Mouse (Mus musculus): ENCODE data around the gene Cbr2.

Cbr2 gene

DNA sequence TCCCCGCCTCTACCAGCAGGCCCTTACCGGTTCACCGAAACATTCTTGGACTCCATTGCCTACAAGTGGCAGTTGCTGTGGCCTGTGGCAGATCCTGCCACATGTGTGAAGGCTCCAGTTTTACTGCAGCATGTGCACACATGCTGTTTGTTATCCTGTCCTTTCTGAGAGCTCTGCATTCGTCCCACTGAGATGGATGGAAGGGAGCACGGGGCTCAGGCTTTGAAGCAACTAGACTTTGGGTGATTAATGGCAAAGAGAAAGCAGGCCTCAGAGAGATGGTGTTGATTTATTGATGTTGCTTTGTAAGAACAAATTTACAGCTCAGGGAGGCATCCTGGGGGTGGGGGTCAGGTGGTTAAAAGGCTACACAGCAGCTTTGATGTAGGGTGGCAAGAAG, 21.2 kb downstream of the Cbr2 start:
- no peak for DNase-seq

DNA sequence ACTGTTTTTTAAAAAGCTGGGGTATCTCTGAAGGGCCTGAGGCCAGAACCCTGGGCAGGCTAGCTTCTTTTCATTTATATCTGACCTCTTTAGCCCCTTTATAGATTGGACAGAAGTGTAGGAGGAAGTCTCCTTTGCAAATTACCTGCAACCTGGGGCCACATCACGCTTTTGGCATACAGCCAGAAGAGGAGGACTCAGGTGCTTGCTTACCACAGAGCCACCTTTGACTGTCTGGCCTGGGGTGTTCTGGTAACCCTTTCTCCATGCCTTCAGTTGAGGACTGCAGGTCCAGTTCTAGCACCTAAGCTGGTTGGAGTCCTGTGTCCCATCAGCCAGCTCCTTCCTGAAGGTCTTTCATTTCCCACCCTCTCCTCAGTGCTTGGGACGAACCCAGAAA, 22.4 kb downstream of the Cbr2 start:
- DNase-seq: no peak

DNA sequence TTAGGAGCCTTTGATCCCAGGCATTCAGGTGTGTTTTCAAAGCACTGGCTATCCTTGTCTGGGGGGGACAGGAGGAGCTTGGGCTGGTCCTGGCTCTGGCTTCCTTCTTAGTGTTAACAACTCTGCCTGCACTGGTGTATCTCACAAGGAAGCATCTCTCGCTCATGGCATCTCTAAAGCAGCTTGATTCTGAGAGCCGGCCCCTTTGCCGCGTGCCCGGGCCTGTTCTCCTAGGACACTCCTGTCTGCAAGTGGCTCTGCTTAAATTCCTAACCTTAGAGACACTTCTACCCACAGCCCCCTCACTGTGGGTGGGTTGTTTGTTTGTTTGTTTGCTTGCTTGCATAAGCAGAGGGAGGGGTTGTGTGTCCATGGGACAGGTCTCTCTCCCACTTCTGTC, 23.9 kb downstream of the Cbr2 start:
- no peak for DNase-seq

DNA sequence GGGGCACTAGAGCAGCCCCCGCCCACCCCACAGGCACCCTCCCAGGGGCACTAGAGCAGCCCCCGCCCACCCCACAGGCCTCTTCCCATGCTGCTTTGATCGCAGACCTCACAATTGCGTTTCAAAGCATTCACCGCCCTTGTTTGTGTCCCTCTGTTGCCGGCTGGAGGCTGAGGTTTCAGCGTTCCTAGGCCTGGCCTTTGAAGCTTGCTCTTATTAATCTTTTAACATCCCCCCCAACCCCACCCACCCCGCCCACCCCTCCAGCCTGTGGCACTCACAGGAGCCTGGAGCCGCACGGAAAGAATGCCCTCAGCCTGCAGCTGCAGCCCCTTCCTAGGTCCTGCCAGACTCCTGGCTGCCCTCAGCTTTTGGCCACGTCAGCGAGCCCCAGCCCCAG, 24.7 kb downstream of the Cbr2 start:
- DNase-seq: no peak

DNA sequence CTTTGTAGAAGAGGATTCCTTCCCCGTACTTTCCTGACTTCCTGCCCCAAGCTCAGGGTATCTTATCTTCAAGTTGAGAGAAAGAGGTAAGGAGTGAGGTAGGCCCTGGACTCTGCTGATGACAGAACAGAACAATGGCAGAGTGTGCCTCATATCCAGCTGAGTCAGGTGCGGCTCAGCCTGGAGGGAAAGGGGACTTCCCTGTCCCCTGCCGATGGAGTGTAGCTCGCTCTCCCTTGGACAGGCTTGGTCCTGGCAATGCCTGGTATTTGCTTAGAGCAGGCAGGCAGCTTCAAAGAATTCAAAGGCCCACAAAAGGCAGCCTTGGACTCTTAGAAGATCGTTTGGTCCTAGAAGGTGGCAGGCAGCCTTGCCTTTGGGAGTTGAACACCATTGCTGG, 25.8 kb downstream of the Cbr2 start:
- DNase-seq: no peak

DNA sequence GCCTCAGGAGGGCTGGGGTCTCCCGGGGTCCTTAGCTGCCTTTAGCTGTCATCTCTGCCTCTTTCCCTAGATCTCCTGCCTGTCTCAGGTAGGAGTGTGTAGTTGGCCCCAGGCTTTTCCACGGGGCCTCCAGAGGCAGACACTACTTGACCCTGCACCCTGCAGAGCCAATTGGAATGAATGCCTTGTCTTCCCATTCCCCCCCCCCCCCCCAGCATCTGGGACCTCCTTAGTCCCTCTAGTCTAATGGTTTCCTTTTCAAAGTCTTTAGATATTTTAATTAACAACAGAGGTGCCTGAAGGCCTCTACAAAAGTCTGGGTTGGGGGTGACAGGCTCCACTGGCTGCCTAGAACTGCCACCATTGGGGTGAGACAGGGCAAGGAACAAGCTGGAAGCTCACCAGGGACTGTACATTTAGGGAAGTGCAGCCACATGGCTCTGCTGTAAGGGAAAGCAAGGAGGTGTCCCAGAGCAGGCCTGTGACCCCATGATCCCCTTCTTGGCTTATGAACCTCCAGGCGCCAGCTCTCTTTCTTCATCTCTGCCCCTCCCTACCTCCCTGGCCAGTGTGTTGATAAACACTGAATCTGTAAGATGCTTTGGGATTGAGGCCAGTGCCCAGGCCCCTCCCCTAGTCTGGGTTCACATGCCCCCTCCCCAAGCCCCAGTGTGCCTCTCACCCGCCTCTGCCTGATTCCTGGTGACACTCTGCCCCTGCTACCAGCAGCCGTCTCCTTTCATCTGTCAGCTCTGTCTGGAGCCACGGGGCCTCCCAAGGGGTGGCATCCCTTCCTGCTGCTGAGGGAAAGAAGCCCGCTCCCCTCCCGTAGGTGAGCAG, 27.2 kb downstream of the Cbr2 start:
- DNase-seq: no peak

DNA sequence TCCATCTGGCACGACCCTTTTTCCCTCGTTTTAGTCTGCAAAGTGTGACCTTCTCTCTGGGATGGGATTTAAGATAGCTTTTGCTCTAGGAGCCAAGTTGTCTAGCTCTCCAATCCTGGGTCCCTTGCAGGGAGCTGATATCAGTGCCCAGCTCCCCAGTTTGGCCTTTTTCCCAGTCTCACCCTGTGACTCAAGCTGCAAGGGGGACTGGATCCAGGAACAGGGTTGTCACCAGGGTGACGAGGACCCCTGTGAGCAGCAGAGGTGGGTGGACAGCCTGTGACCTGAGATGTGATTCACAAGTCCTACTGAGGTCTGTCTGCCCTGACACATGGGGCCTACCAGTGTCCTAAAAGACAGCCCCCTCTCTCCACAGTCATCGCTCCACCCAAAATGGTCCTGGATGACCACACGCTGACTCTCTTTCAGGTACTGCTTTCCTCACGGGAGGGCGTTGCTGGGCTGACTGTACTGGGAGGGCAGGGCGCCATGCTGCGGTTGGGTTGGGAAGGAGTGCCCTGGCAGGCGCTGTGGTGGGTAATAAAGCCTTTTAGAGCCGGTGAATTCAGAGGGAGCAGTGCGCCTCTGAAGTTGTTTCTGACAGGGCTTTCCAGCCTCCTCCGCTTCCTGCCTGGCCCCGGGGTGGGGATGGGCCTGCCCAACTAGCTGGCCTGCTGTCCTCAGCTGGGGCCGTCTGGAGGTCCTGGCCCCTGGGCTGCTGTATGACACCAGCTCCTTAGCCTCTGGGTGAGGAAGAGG, 28.0 kb downstream of the Cbr2 start:
- no peak for DNase-seq

DNA sequence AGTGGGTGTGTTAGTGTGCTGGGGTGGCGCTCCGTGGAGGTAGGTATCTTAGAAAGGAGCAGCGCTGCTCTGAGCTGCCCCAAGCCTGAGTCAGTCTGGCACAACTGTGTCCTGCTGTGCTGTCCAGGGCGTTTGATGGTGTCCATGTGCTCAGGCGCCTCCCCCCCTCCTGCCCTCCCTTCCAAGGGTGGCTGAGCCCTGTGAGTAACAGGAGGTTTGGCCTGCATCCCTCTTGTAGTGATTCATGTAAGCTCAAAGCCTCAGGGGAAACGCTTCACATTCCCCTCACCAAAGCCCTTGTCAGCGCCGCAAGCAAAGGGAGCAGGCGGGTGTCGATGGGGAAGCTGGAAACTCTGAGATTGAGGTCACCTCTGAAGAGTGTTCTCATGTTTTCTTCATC, 34.2 kb downstream of the Cbr2 start:
- no peak for DNase-seq

DNA sequence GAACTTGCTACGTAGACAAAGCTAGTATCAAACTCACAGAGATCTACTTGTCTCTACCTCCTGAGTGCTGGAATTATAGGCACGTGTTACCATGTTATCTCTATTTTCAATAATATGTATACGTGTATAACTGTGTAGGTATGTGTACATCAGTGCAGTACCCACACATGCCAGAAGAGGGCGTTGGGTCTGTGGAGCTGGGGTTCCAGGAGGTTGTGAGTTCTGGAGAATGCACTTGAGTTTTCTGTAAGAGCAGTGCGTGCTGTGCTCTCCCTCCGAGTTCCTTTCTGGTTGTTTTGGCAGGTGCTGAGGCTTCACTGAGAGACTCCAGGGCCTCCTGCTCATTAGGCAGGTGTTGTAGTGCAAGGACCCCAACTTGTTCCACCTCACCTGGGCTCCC, 35.3 kb downstream of the Cbr2 start:
- DNase-seq: peak; percentile 32 to 37

DNA sequence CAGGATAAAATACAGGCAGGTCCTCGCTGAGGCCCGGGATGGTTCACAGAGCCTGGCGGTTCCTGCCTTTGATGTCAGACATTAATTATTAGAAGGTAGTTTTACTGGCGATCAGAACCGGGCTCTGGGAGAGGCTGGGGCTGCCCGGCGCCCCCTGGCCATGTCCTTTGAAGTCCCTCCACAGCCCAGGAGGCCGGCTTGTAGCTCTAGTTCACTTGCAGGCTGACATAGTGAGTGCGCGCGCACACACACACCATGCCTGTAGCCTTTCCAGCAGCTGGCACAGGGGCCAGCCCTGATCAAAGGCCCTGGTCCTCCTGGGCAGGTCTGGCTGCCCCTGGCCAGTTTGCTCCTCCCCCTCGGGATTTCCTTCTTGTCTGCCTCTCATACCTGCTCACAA, 36.3 kb downstream of the Cbr2 start:
- no peak for DNase-seq

DNA sequence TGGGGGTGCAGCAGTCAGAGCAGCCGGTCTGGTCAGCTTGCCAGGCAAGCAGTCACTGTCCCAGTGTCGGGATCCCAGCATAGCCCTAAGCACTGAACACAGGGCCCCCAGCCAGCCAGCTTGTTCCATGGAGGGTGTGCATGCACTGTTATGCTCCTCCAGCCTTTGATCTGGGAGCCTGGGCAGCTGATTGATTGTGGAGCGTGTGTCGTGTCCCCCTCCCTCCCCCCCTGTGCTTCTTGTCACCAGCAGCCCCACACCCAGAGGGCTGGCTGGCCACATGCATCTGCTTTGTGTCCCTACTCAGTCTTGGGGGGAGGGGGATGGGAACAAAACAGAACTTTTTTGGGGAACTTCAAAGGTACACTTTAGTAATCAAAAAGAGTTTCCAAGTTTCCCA, 36.7 kb downstream of the Cbr2 start:
- DNase-seq: no peak

DNA sequence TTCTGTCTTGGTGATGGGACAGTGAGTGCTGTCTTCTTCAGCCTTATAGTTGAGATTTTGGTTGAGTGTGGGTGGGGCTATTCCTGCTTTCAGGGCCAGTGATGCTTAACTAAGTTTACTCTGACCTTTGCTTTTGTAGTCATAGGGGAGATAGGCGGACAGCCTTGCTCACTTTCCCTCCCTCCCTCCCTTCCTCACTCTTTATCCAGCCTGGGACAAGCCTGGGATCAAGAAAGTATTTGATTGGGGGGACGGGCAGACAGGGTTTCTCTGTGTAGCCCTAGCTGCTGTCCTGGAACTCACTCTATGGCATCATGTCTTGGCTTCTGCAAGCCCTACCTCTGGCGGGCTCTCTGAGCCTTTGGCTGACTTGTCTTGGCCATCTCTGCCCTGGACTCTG, 38.5 kb downstream of the Cbr2 start:
- DNase-seq: no peak

DNA sequence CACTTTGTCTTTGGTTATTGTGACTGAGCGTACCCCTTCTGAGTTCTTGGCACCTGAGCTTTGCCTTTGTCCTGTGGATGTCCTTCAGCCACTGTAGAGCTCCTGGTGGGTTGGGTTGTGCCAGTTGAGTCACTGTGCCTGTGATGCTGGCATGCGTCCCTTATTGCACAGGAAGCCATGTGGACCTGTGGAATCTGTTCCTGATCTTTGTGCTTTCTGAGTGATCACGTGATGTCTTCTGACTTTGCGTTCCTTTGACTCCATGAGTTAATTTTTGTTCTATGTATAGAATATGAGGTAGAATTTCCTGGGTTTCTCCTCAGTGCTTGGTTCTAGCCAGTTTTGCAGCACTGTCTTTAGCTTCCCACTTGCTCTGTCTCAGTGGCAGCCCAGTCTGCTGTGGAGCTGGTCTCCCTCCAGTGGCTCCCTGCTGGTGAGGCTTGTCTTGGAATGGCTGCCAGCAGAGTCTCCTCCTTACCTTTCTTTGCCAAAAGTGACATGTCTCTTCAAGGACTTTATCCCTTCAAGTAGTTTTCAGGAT, 39.4 kb downstream of the Cbr2 start:
- no peak for DNase-seq

DNA sequence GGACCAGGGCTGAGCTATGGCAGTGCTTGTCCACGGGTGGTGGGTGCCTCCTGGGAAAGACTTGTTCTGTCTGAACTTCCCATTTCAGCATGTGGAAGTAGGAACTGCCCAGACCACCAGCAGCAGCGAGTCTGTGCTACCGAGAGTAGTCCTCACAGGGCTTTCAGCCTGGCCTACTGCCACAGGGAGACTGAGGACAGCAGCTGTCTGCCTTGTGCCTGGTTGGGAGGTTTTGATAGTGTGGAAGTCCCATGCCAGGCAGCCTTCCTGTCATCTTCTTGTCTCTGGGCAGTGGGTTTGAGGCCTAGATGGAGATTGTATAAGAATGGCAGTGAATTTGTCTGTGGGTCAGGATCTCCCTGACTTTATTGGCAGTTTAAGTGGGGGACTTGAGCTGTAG, 42.5 kb downstream of the Cbr2 start:
- no peak for DNase-seq

DNA sequence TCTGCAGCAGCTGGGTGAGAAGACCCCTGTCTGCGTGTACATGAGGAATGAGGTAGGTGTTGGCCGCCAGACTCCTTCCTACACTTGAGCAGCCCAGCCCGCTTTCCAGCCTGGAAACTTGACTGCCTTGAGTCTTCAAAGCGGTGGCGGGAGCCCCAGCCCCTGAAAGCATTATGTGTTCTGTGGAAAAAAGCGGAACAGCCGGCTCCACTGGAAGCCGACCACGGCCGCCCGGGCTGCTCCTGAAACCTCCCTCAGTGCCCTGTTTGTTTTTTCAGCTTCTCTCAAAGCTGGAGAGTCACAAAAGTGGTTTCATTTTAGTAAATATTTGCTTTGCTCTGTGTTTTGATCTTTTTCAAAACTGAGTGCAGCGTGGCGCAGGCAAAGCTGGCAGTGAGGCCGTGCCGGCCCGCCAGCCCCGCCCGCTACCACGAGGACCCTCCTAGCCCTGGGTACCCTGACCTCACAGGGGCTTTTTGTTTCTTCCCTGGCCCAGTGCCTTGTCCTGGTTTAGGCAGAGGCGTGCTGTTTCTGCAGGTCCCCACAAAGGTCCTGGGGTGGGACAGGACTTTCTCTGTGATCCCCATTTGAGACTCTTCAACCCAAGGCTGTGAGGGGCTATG, 45.2 kb downstream of the Cbr2 start:
- no peak for DNase-seq

DNA sequence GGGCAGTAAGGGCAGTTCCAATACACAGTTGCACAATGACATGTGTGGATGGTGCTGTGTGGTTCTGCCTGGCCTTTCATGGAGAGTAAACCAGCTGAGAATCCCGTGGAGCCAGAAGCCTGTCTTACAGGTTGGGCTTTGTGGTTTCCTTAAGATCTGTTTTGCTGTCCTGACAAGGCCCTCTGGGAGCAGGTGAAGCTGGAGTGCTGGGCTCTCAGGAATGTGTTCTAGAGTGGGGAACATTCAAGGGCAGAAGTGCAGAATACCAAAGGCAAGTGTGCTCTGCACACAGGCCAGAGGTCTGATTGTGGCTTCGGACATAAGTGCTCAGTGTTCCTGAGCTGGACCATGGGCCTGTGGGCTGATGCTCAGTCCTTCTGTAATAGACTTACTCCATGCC, 47.3 kb downstream of the Cbr2 start:
- no peak for DNase-seq

DNA sequence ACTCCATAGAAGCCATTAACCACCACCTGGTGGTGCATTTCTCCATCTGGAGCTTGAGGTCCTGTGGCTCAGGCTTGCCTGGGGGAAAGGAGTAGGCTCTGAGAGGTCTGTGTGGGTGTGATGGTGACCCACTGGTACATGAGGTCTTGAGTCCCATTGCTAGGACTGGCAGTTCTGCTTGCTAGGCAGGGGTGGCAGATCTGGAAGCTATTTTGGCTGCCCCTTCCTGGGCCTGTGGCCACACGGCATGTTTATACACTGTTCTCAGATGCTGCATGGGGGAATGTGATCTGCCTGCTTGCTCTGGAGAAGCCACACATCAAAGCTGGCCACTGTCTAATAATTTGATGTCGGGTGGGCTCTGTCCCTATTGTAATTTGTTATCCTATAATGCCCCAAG, 47.8 kb downstream of the Cbr2 start:
- DNase-seq: no peak

DNA sequence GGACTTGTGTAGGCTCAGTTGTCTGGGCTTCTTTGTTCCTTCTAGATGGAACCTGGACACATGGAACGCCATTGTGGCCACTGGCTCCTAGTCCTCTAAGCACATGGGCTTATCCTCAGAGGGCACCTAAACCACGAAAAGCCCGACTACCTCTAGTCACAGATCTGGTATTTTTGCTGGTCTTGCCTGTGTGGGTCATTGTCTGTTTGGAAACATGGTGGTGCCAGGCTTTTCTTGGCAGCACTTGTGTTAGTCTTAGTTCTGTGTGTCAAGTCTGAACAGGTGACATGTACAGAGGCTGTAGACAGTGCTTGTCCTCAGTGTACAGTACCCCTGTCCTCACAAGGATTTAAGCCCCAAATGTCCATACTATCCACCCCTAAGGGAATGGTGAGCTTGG, 48.4 kb downstream of the Cbr2 start:
- no peak for DNase-seq

DNA sequence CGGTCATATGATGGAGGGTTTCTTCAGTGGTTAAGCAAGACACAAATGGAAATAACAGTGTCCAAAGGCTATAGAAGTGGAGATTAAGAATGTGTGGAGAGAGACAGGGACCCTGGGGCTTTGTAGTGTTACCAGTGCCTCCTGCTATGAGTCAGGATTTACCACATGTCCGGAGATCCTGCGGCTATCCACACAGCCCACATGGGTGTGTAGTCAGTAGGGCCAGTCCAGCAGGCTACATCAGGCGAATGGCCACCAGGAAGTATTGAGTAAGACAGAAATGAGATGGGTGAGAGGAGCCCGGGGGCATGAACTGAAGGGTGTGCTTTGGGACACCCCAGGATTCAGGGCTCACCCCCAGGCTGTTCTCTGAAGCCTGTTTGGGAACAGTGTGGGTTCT, 49.2 kb downstream of the Cbr2 start:
- DNase-seq: no peak

DNA sequence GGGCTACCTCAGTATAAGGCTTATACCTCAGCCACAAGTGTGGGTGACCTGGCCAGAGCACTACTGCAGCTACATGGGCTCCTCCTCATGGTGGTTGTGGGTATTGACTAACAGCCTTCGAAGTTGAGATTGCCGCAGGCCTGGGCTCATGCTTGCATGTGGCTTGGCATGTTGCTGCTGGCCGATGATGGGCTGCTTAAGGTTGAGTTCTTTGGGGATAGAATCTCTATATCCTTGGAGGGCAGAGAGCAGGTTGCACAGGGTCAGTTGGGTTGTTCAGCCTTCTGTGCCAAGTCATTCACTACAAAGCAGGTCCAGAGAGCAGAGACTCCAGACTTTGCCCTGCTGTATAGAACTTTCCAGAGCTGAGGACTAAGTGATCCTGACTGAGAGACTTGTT, 52.0 kb downstream of the Cbr2 start:
- DNase-seq: peak; percentile 52 to 53
